Mouse (Mus musculus) spleen, postnatal 0 days (tissue): Measurements from ENCODE around the gene Kcna4. TPM values are rescaled to one million over a fixed set of nuclear protein-coding genes. Genes with fewer than 3 reads are reported as not detected.

ENCODE experiments used
- polyA plus RNA-seq: library from polyadenylated mRNA; unstranded; fragments of >200 nt; fragmentation: Nextera tagmentation; extraction: Ambion mirVana; gene quantifications from 2 replicates; pipeline ENCODE4 v1.2.1, GENCODE M21; 2015

The Kcna4 gene
- 0.08 and 0.16 TPM in 2 replicates for polyA plus RNA-seq

DNA sequence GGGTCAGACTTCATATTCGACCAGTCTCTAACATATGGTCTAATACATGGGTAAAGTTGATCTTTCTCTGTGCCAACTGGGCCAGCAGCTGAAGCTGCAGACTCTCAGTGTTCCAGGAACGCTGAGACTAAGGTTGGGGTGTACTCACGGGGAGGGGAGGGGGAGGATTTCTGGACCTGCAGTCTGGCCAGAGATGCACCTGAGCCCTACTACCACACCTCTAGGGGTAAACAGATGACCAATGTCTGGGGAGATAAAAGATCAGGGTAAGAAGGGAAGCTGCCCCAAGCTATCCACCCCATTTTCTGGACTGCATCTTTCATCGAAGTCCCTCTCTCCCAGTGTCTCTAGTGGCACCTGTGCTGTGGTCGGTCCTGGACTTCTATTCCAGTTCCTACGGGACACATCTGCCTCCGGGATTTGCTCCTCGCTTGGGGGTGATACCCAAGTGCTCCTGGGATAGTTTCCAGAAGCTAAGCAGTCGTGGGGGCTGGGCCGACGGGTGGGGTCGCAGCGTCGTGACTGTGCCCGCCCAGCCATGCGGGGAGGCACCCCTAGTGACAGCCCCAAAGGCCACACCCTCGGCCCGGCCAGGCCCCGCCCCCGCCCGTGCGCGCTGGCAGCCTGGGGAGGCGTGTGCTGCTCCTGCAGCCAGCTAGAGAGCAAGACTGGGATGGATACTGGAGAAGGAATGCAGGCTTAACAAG lies at the start of gene Kcna4:
Gene Kcna4, plus strand, starts transcription at position 650 of the 707 bp plus-strand sequence.

Other genes starting within 250 kb of the Kcna4 start
- not detected in 2 replicates for gene Fshb, start 231.0 kb upstream of the Kcna4 start, polyA plus RNA-seq